8 mouse cellular contexts compared by ENCODE assay signal in the genomic region with DNA sequence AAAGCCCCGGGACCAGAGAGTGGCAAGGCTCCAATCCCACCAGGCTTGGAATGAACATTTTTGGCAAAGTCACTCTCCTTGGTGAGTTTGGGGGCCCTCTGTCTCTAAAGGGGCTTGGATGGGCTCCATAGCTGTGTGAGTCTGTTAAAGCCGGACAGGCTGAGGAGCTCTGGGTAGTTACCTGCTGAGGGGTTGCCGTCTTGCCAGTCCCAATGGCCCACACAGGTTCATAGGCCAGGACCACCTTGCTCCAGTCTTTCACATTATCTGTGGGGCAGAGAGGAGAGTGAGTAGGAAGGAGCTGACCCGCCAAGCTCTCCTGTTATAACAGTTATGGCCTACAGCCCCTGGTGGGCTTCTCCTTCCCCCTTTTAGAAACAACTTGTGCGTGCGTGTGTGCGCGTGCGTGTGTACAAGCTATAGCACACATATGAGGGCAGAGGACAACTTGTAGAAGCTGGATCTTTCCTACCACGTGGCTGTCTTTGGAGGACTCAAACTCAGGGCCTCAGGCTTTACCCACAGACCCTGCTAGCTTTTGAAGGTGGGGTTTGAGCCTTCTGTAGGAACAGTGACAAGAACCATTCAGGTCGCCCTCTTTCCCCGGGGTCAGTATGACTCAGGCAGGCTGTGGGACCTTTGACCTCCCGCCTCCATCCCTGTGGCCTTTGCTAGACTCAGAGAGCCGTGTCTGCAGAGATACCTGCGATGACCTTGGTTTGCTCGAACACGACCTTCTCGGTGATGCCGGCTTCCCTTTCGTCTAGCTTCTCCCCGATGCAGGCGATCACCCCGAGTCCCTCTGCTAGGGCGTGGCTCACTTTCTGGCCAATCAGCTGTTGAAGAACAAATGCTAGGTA. TPM values are rescaled to one million over a fixed set of nuclear protein-coding genes. Genes with fewer than 3 reads are reported as not detected.
DNase-seq lines count a peak whose midpoint lies in the region; ATAC-seq lines count a peak whose summit lies in the region.

No protein-coding gene starts in this region.

- peaks cover 22% of the 10 kb centered on the region; the same call in 1 of the 2 replicates for H3K4me1 ChIP-seq in kidney, embryonic 14.5 days (ENCODE audit: control insufficient read depth, insufficient read depth, low read length)
- H3K4me1 ChIP-seq in embryonic facial prominence, embryonic 13.5 days, result peaks cover 47% of the 10 kb centered on the region
- H3K4me1 ChIP-seq in intestine, embryonic 15.5 days (replicated peaks), result peaks cover 36% of the 10 kb centered on the region
- H3K4me1 ChIP-seq in midbrain, embryonic 16.5 days (ENCODE audit: control insufficient read depth, insufficient read depth, low read length), result peaks cover 39% of the 10 kb centered on the region

- no peaks in the 10 kb centered on the region for H3K27me3 ChIP-seq in kidney, embryonic 14.5 days (ENCODE audit: control insufficient read depth, insufficient read depth, low read length)
- H3K27me3 ChIP-seq in embryonic facial prominence, embryonic 13.5 days, result no peaks in the 10 kb centered on the region
- H3K27me3 ChIP-seq in intestine, embryonic 15.5 days (replicated peaks), result no peaks in the 10 kb centered on the region
- H3K27me3 ChIP-seq in midbrain, embryonic 16.5 days (ENCODE audit: control insufficient read depth, insufficient read depth, low read depth, low read length), result no peaks in the 10 kb centered on the region

- peak overlapping the region; percentile 74 for H3K4me3 ChIP-seq in kidney, embryonic 14.5 days (ENCODE audit: low read length)
- H3K4me3 ChIP-seq in embryonic facial prominence, embryonic 13.5 days, result peak overlapping the region; percentile 73
- H3K4me3 ChIP-seq in intestine, embryonic 15.5 days (replicated peaks), result peak overlapping the region; percentile 71
- H3K4me3 ChIP-seq in midbrain, embryonic 16.5 days (ENCODE audit: low read depth, low read length), result peak overlapping the region; percentile 55; the same call in 1 of the 2 replicates

- H3K9me3 ChIP-seq in kidney, embryonic 14.5 days (ENCODE audit: control insufficient read depth, low read length), result no peaks in the 10 kb centered on the region
- no peaks in the 10 kb centered on the region for H3K9me3 ChIP-seq in embryonic facial prominence, embryonic 13.5 days
- H3K9me3 ChIP-seq in intestine, embryonic 15.5 days, result no peaks in the 10 kb centered on the region
- H3K9me3 ChIP-seq in midbrain, embryonic 16.5 days (replicated peaks; ENCODE audit: control insufficient read depth, low read length, poor library complexity, severe bottlenecking), result no peaks in the 10 kb centered on the region

- peaks cover 35% of the 10 kb centered on the region for H3K36me3 ChIP-seq in kidney, embryonic 14.5 days (ENCODE audit: control insufficient read depth, insufficient read depth, low read length)
- peaks cover 44% of the 10 kb centered on the region for H3K36me3 ChIP-seq in embryonic facial prominence, embryonic 13.5 days
- peaks cover 17% of the 10 kb centered on the region for H3K36me3 ChIP-seq in intestine, embryonic 15.5 days
- peaks cover 10% of the 10 kb centered on the region; the same call in 1 of the 2 replicates for H3K36me3 ChIP-seq in midbrain, embryonic 16.5 days (ENCODE audit: control insufficient read depth, insufficient read depth, low read length)

- H3K9ac ChIP-seq in kidney, embryonic 14.5 days (ENCODE audit: low read depth, low read length), result peak overlapping the region; percentile 82; the same call in 1 of the 2 replicates
- peak overlapping the region; percentile 89 for H3K9ac ChIP-seq in embryonic facial prominence, embryonic 13.5 days
- peak overlapping the region; percentile 5; the same call in 1 of the 2 replicates for H3K9ac ChIP-seq in intestine, embryonic 15.5 days
- peak overlapping the region; percentile 75; the same call in 1 of the 2 replicates for H3K9ac ChIP-seq in midbrain, embryonic 16.5 days (ENCODE audit: low read depth, low read length)

- H3K27ac ChIP-seq in kidney, embryonic 14.5 days (ENCODE audit: low read depth, low read length), result 0 out of 2 replicates have a peak overlapping the region, but pooled peaks have one; percentile 8
- H3K27ac ChIP-seq in embryonic facial prominence, embryonic 13.5 days, result 0 out of 2 replicates have a peak overlapping the region, but pooled peaks have one; percentile 92
- H3K27ac ChIP-seq in intestine, embryonic 15.5 days, result peak overlapping the region; percentile 94; the same call in 1 of the 2 replicates
- H3K27ac ChIP-seq in midbrain, embryonic 16.5 days (ENCODE audit: low read length), result no peak overlapping the region

- peak overlapping the region; percentile 57 for H3K4me2 ChIP-seq in kidney, embryonic 14.5 days (replicated peaks; ENCODE audit: low read depth, low read length)
- H3K4me2 ChIP-seq in embryonic facial prominence, embryonic 13.5 days, result peak overlapping the region; percentile 92
- H3K4me2 ChIP-seq in intestine, embryonic 15.5 days (replicated peaks), result peak overlapping the region; percentile 79
- peak overlapping the region; percentile 69 for H3K4me2 ChIP-seq in midbrain, embryonic 16.5 days (ENCODE audit: low read length)

- WGBS in kidney, embryonic 14.5 days, result 83% methylated on average over 24 of the region's 24 CpGs
- 78% methylated on average over 24 of the region's 24 CpGs for WGBS in embryonic facial prominence, embryonic 13.5 days
- 69% methylated on average over 24 of the region's 24 CpGs for WGBS in intestine, embryonic 15.5 days
- WGBS in midbrain, embryonic 16.5 days, result 87% methylated on average over 24 of the region's 24 CpGs

- DNase-seq in kidney, postnatal 4 days, result no peak
- DNase-seq in adrenal gland, postnatal 36 days, result no peak
- no peak for DNase-seq in layer of hippocampus, adult 9-10 months (ENCODE audit: low spot score)
- DNase-seq in thymus, postnatal 14 days, result no peak

- no peak for ATAC-seq in kidney, embryonic 14.5 days (ENCODE audit: low FRiP score, low TSS enrichment)
- ATAC-seq in embryonic facial prominence, embryonic 13.5 days (ENCODE audit: insufficient number of reproducible peaks, insufficient read depth, low FRiP score, low TSS enrichment, low read depth), result no peak
- no peak for ATAC-seq in intestine, embryonic 15.5 days
- no peak for ATAC-seq in midbrain, embryonic 16.5 days

RNA-seq across cellular contexts. Expression of gene Tpi1, which starts 2.2 kb away (rescaled TPM):
- polyA plus RNA-seq in kidney, embryonic 14.5 days (2014; fragmentation: Nextera tagmentation; extraction: Ambion mirVana), result 643 and 681 TPM in 2 replicates
- polyA plus RNA-seq in embryonic facial prominence, embryonic 13.5 days (2015; fragmentation: Nextera tagmentation; extraction: Ambion mirVana), result 710 and 723 TPM in 2 replicates
- 1,094 and 1,127 TPM in 2 replicates for polyA plus RNA-seq in intestine, embryonic 15.5 days (2015; fragmentation: Nextera tagmentation; extraction: Ambion mirVana)
- 415 and 461 TPM in 2 replicates for polyA plus RNA-seq in midbrain, embryonic 16.5 days (2015; fragmentation: Nextera tagmentation; extraction: Ambion mirVana)
- 100 to 1,000 TPM; 406 to 411 TPM for total RNA-seq in adrenal gland, postnatal 36 days (2021)

RNA-seq across cellular contexts. Expression of gene Spsb2, which starts 3.5 kb away (rescaled TPM):
- polyA plus RNA-seq in kidney, embryonic 14.5 days (2014; fragmentation: Nextera tagmentation; extraction: Ambion mirVana), result 8.7 and 11.4 TPM in 2 replicates
- 9.1 and 10.5 TPM in 2 replicates for polyA plus RNA-seq in embryonic facial prominence, embryonic 13.5 days (2015; fragmentation: Nextera tagmentation; extraction: Ambion mirVana)
- 16.1 and 16.3 TPM in 2 replicates for polyA plus RNA-seq in intestine, embryonic 15.5 days (2015; fragmentation: Nextera tagmentation; extraction: Ambion mirVana)
- 9.6 and 10.1 TPM in 2 replicates for polyA plus RNA-seq in midbrain, embryonic 16.5 days (2015; fragmentation: Nextera tagmentation; extraction: Ambion mirVana)
- total RNA-seq in adrenal gland, postnatal 36 days (2021), result 10 to 100 TPM; 16.9 to 25.4 TPM

RNA-seq across cellular contexts. Expression of gene Usp5, which starts 17.4 kb away (rescaled TPM):
- polyA plus RNA-seq in kidney, embryonic 14.5 days (2014; fragmentation: Nextera tagmentation; extraction: Ambion mirVana), result 102 and 139 TPM in 2 replicates
- polyA plus RNA-seq in embryonic facial prominence, embryonic 13.5 days (2015; fragmentation: Nextera tagmentation; extraction: Ambion mirVana), result 149 and 163 TPM in 2 replicates
- 116 and 118 TPM in 2 replicates for polyA plus RNA-seq in intestine, embryonic 15.5 days (2015; fragmentation: Nextera tagmentation; extraction: Ambion mirVana)
- 220 and 223 TPM in 2 replicates for polyA plus RNA-seq in midbrain, embryonic 16.5 days (2015; fragmentation: Nextera tagmentation; extraction: Ambion mirVana)
- 100 to 1,000 TPM; 120 to 126 TPM for total RNA-seq in adrenal gland, postnatal 36 days (2021)

RNA-seq across cellular contexts. Expression of gene Cdca3, which starts 17.4 kb away (rescaled TPM):
- polyA plus RNA-seq in kidney, embryonic 14.5 days (2014; fragmentation: Nextera tagmentation; extraction: Ambion mirVana), result 201 and 232 TPM in 2 replicates
- 142 and 184 TPM in 2 replicates for polyA plus RNA-seq in embryonic facial prominence, embryonic 13.5 days (2015; fragmentation: Nextera tagmentation; extraction: Ambion mirVana)
- polyA plus RNA-seq in intestine, embryonic 15.5 days (2015; fragmentation: Nextera tagmentation; extraction: Ambion mirVana), result 166 and 177 TPM in 2 replicates
- polyA plus RNA-seq in midbrain, embryonic 16.5 days (2015; fragmentation: Nextera tagmentation; extraction: Ambion mirVana), result 18.2 and 19.5 TPM in 2 replicates
- 1 to 10 TPM; 5.9 to 9.2 TPM for total RNA-seq in adrenal gland, postnatal 36 days (2021)

RNA-seq across cellular contexts. Expression of gene Gnb3, which starts 28.1 kb away (rescaled TPM):
- polyA plus RNA-seq in kidney, embryonic 14.5 days (2014; fragmentation: Nextera tagmentation; extraction: Ambion mirVana), result 0.84 and 1.3 TPM in 2 replicates
- 0.25 and 0.52 TPM in 2 replicates for polyA plus RNA-seq in embryonic facial prominence, embryonic 13.5 days (2015; fragmentation: Nextera tagmentation; extraction: Ambion mirVana)
- polyA plus RNA-seq in intestine, embryonic 15.5 days (2015; fragmentation: Nextera tagmentation; extraction: Ambion mirVana), result 1.2 and 1.3 TPM in 2 replicates
- 2.3 and 2.4 TPM in 2 replicates for polyA plus RNA-seq in midbrain, embryonic 16.5 days (2015; fragmentation: Nextera tagmentation; extraction: Ambion mirVana)
- 1 to 10 TPM; 6.2 to 8.1 TPM for total RNA-seq in adrenal gland, postnatal 36 days (2021)

Comparison
In these comparisons a context has a peak if more than half of its experiments do, and no peak if none do; other contexts are left out.
1. H3K9ac ChIP-seq: peak in every context shown above with its lines; median percentile 89 in embryonic facial prominence, embryonic 13.5 days; 82 in kidney, embryonic 14.5 days; 75 in midbrain, embryonic 16.5 days; 5 in intestine, embryonic 15.5 days.